ENCODE assay signal across 8 mouse cellular contexts in genomic region chr7:12774606-12775005, GRCm38 (mm10). TPM values are rescaled to one million over a fixed set of nuclear protein-coding genes. Genes with fewer than 3 reads are reported as not detected.
DNase-seq lines count a peak whose midpoint lies in the region.
"Had no signal": no experiment of that assay in that cellular context is flagged by ENCODE, and none has a peak within 500 bp of the region (broad histone marks: within the 10 kb centered on the region; RNA-seq: fewer than 3 reads in every experiment).

No protein-coding gene starts in this region.

- intact Hi-C loops in heart, postnatal 36 days (cut with DNase I), result loop anchor here (10.0 kb wide), 1 partner anchor 350 kb away; the partner anchor contains the start of gene Zfp551

- peak; percentile 36 to 51 for DNase-seq in left cerebral cortex, adult 18-20 months (ENCODE audit: low spot score in 2 of 2)
- DNase-seq in left cerebral cortex, adult 11 months (ENCODE audit: low spot score), result no peak
- peak; percentile 98 for DNase-seq in cerebellum, adult 9-11 months
- peak; percentile 38 to 62 for DNase-seq in heart, postnatal 36 days
- peak; percentile 36 to 41 for DNase-seq in right cerebral cortex, postnatal 36 days (ENCODE audit: low spot score in 2 of 2)
- no peak for DNase-seq in liver
- DNase-seq in urinary bladder, adult 18-20 months (ENCODE audit: low spot score in 2 of 2), result no peak
- DNase-seq: liver, embryonic 13.5 days had no signal

RNA-seq across cellular contexts. Expression of gene Zscan18, which starts 28.8 kb away (rescaled TPM):
- 10 to 100 TPM; 21.2 to 22.8 TPM for total RNA-seq in left cerebral cortex, adult 18-20 months (2021)
- 1 to 10 TPM in 1 of 2 experiments, under 1 TPM in 1; 0.80 to 1.3 TPM for total RNA-seq in heart, postnatal 36 days (2021)

RNA-seq across cellular contexts. Expression of gene Vmn2r56, which starts 39.8 kb away (rescaled TPM):
- not detected for total RNA-seq in left cerebral cortex, adult 18-20 months (2021)
- total RNA-seq in heart, postnatal 36 days (2021), result not detected

RNA-seq across cellular contexts. Expression of gene Zfp329, which starts 44.1 kb away (rescaled TPM):
- 10 to 100 TPM; 20.7 to 25.6 TPM for total RNA-seq in left cerebral cortex, adult 18-20 months (2021)
- 1 to 10 TPM; 4.6 to 5.1 TPM for total RNA-seq in heart, postnatal 36 days (2021)

RNA-seq across cellular contexts. Expression of gene Zfp110, which starts 60.0 kb away (rescaled TPM):
- total RNA-seq in left cerebral cortex, adult 18-20 months (2021), result 10 to 100 TPM; 14.7 to 16.2 TPM
- 10 to 100 TPM; 15.4 to 21.5 TPM for total RNA-seq in heart, postnatal 36 days (2021)

Comparison
In these comparisons a context has a peak if more than half of its experiments do, and no peak if none do; other contexts are left out.
1. DNase-seq: peak in left cerebral cortex, adult 18-20 months (2 of 2), cerebellum, adult 9-11 months (single experiment), heart, postnatal 36 days (2 of 2) and right cerebral cortex, postnatal 36 days (2 of 2); none in left cerebral cortex, adult 11 months (single experiment), liver (single experiment) and urinary bladder, adult 18-20 months (0 of 2).
2. RNA of gene Zscan18, which starts 28.8 kb away (total RNA-seq): 21.2 to 22.8 TPM in left cerebral cortex, adult 18-20 months; 0.80 to 1.3 TPM in heart, postnatal 36 days; every median in the first group is over 4 times any median in the second.